Mouse (Mus musculus): Measurements from ENCODE around the gene Pxmp2.

DNA sequence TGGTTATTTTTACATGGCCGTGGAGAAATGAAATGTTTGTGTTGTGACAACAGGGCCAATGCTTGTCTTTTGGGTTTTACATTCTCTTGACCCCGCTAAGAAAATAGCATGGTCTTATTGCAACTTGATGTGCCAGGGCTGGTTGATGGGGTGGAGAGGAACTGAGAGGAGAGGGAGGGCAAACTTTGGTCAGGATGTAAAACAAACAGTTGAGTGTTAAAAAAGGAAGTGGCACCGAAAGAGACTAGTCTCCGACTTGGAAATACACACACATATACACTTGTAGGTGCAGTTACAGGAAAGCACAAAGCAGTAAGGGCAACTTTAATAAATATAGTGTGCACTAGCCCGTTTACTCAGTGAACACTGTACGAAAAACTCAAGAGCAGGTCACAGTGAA is 53.6 kb downstream of the Pxmp2 start:
- no peak for TF ChIP-seq CTCF (IDR thresholded peaks at IDR 0.05; ENCODE audit: low read depth, low read length)
- TF ChIP-seq TAL1 (conservative IDR thresholded peaks at IDR 0.05; ENCODE audit: low read depth, low read length), result no peak
- TF ChIP-seq GATA1 (IDR thresholded peaks at IDR 0.05; ENCODE audit: borderline replicate concordance, low read length), result no peak
- no peak for TF ChIP-seq POLR2AphosphoS5 (IDR thresholded peaks at IDR 0.05; ENCODE audit: insufficient replicate concordance, low read depth, low read length)
- TF ChIP-seq GATA2 (IDR thresholded peaks at IDR 0.05; ENCODE audit: borderline replicate concordance, low read depth, low read length), result no peak
